Mouse (Mus musculus): ENCODE measurements around the gene Amigo2. TPM values are rescaled to one million over a fixed set of nuclear protein-coding genes. Genes with fewer than 3 reads are reported as not detected.

Gene Amigo2
- polyA plus RNA-seq, 1 experiment from 2014 or later, result 4.9 TPM

DNA sequence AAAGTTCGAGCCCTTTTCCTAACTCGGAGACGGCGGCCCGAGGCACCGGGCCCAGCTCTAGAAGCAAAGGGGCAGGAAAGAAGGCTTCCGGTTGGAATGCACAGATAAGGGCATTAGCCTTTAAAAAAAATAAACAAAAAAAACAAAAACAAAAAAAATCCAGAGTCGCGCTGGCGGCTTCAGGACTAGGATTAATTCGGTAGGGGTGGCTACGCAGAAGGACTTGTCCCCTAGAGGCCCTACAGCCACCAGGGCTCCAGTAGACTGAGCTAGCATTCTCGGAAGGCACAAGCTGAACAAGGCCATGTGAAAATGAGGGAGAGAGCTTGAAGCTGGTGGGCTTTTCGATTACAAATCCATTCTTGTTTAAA is 689 bp upstream of the Amigo2 start:
- ATAC-seq (ENCODE audit: insufficient read depth, low FRiP score, low TSS enrichment) (peak; percentile 49), DNase-seq (ENCODE audit: low spot score) (peak; percentile 42)
- H3K9me3 ChIP-seq (ENCODE audit: control insufficient read depth, low read length), result no peaks in the 10 kb centered on the region
- 1% methylated on average over 14 of the region's 14 CpGs for WGBS
- H3K4me1 ChIP-seq (ENCODE audit: control insufficient read depth, insufficient read depth, low read length), result 0 out of 2 replicates have a peak, but pooled peaks cover 5% of the 10 kb centered on the region
- peak overlapping the region; percentile 87 for H3K4me2 ChIP-seq (ENCODE audit: low read depth)
- peak overlapping the region; percentile 90 for H3K9ac ChIP-seq (ENCODE audit: low read length)
- peak overlapping the region; percentile 75; the same call in 1 of the 2 replicates for H3K27ac ChIP-seq (ENCODE audit: low read depth, low read length)
- peak overlapping the region; percentile 85 for H3K4me3 ChIP-seq (ENCODE audit: low read depth, low read length)
- peaks cover 6% of the 10 kb centered on the region; the same call in 1 of the 2 replicates for H3K27me3 ChIP-seq (ENCODE audit: control insufficient read depth, insufficient read depth, low read length)
- H3K36me3 ChIP-seq (ENCODE audit: control insufficient read depth, insufficient read depth, low read length), result no peaks in the 10 kb centered on the region

DNA sequence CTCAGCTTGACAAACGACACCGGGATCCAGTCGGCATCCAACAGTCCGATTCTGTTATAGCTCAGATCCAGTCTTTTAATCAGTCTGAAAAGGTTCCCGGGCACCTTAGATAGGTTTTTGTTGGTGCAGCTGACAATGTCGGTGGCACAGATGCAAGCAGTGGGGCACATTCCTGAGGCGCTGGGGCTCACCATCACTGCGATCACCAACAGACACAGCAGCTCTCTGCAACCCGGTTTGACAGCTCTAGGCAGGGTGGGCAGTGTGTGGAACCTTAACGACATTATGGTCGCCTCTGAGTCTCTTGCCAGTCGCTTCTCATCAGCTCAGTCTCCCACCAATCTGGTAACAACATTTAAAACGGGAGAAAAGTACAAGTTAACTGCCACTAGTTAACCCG is 831 bp downstream of the Amigo2 start:
- H3K4me1 ChIP-seq (ENCODE audit: control insufficient read depth, insufficient read depth, low read length), result 0 out of 2 replicates have a peak, but pooled peaks cover 5% of the 10 kb centered on the region
- no peak for DNase-seq (ENCODE audit: low spot score)
- no peak overlapping the region for H3K27ac ChIP-seq (ENCODE audit: low read depth, low read length)
- peak overlapping the region; percentile 85 for H3K4me3 ChIP-seq (ENCODE audit: low read depth, low read length)
- H3K4me2 ChIP-seq (ENCODE audit: low read depth), result peak overlapping the region; percentile 87
- no peak for ATAC-seq (ENCODE audit: insufficient read depth, low FRiP score, low TSS enrichment)
- 28% methylated on average over 14 of the region's 14 CpGs for WGBS
- no peaks in the 10 kb centered on the region for H3K9me3 ChIP-seq (ENCODE audit: control insufficient read depth, low read length)
- H3K36me3 ChIP-seq (ENCODE audit: control insufficient read depth, insufficient read depth, low read length), result no peaks in the 10 kb centered on the region
- no peak overlapping the region for H3K9ac ChIP-seq (ENCODE audit: low read length)
- peaks cover 6% of the 10 kb centered on the region; the same call in 1 of the 2 replicates for H3K27me3 ChIP-seq (ENCODE audit: control insufficient read depth, insufficient read depth, low read length)

GRCm38 (mm10) chr15:97245392-97245791 is 1.7 kb downstream of the Amigo2 start:
- Histone ChIP-seq H3K27me3 (ENCODE audit: control insufficient read depth, insufficient read depth, low read length) (peaks cover 6% of the 10 kb centered on the region; the same call in 1 of the 2 replicates), H3K36me3 (ENCODE audit: control insufficient read depth, insufficient read depth, low read length) (no peaks in the 10 kb centered on the region), H3K4me2 (ENCODE audit: low read depth) (no peak overlapping the region), H3K4me3 (ENCODE audit: low read depth, low read length) (no peak overlapping the region), H3K9me3 (ENCODE audit: control insufficient read depth, low read length) (no peaks in the 10 kb centered on the region), H3K4me1 (ENCODE audit: control insufficient read depth, insufficient read depth, low read length) (0 out of 2 replicates have a peak, but pooled peaks cover 5% of the 10 kb centered on the region), H3K27ac (ENCODE audit: low read depth, low read length) (no peak overlapping the region), H3K9ac (ENCODE audit: low read length) (no peak overlapping the region)
- no peak for ATAC-seq (ENCODE audit: insufficient read depth, low FRiP score, low TSS enrichment)
- WGBS, result 87% methylated on average over 18 of the region's 18 CpGs
- DNase-seq (ENCODE audit: low spot score), result no peak

- Histone ChIP-seq H3K36me3 (ENCODE audit: control insufficient read depth, insufficient read depth, low read length) (no peaks in the 10 kb centered on the region), H3K27ac (ENCODE audit: low read depth, low read length) (no peak overlapping the region), H3K4me1 (ENCODE audit: control insufficient read depth, insufficient read depth, low read length) (no peaks in the 10 kb centered on the region), H3K27me3 (ENCODE audit: control insufficient read depth, insufficient read depth, low read length) (no peaks in the 10 kb centered on the region), H3K4me3 (ENCODE audit: low read depth, low read length) (no peak overlapping the region), H3K9ac (ENCODE audit: low read length) (no peak overlapping the region), H3K9me3 (ENCODE audit: control insufficient read depth, low read length) (no peaks in the 10 kb centered on the region), H3K4me2 (ENCODE audit: low read depth) (no peak overlapping the region)
- ATAC-seq (ENCODE audit: insufficient read depth, low FRiP score, low TSS enrichment) (no peak), DNase-seq (ENCODE audit: low spot score) (peak; percentile 21)
- WGBS, result 44% methylated on average over 9 of the region's 9 CpGs
These were observed 10.1 kb downstream of the Amigo2 start for GRCm38 (mm10) chr15:97236943-97237342.

- WGBS, result 31% methylated on average over 7 of the region's 7 CpGs
- H3K27ac ChIP-seq (ENCODE audit: low read depth, low read length), result no peak overlapping the region
- ATAC-seq (ENCODE audit: insufficient read depth, low FRiP score, low TSS enrichment), result no peak
These were observed 11.9 kb downstream of the Amigo2 start for GRCm38 (mm10) chr15:97235183-97235582.

GRCm38 (mm10) chr15:97234076-97234475 is 13.0 kb downstream of the Amigo2 start:
- no peaks in the 10 kb centered on the region for H3K4me1 ChIP-seq (ENCODE audit: control insufficient read depth, insufficient read depth, low read length)
- H3K36me3 ChIP-seq (ENCODE audit: control insufficient read depth, insufficient read depth, low read length), result no peaks in the 10 kb centered on the region
- no peak overlapping the region for H3K9ac ChIP-seq (ENCODE audit: low read length)
- no peak overlapping the region for H3K4me3 ChIP-seq (ENCODE audit: low read depth, low read length)
- DNase-seq (ENCODE audit: low spot score), result no peak
- ATAC-seq (ENCODE audit: insufficient read depth, low FRiP score, low TSS enrichment), result no peak
- no peak overlapping the region for H3K4me2 ChIP-seq (ENCODE audit: low read depth)
- H3K27me3 ChIP-seq (ENCODE audit: control insufficient read depth, insufficient read depth, low read length), result no peaks in the 10 kb centered on the region
- no peaks in the 10 kb centered on the region for H3K9me3 ChIP-seq (ENCODE audit: control insufficient read depth, low read length)
- no peak overlapping the region for H3K27ac ChIP-seq (ENCODE audit: low read depth, low read length)
- whole genome bisulfite sequencing, result 94% methylated on average over 6 of the region's 6 CpGs

More at GRCm38 (mm10) chr15:97235183-97235582, 11.9 kb downstream of the Amigo2 start:
- Histone ChIP-seq H3K4me1 (ENCODE audit: control insufficient read depth, insufficient read depth, low read length) (no peaks in the 10 kb centered on the region), H3K4me3 (ENCODE audit: low read depth, low read length) (no peak overlapping the region), H3K9ac (ENCODE audit: low read length) (no peak overlapping the region), H3K4me2 (ENCODE audit: low read depth) (no peak overlapping the region), H3K27me3 (ENCODE audit: control insufficient read depth, insufficient read depth, low read length) (no peaks in the 10 kb centered on the region), H3K36me3 (ENCODE audit: control insufficient read depth, insufficient read depth, low read length) (no peaks in the 10 kb centered on the region), H3K9me3 (ENCODE audit: control insufficient read depth, low read length) (no peaks in the 10 kb centered on the region)
- DNase-seq (ENCODE audit: low spot score), result peak; percentile 63

GRCm38 (mm10) chr15:97229494-97230077 is 17.5 kb downstream of the Amigo2 start:
- H3K9ac ChIP-seq (ENCODE audit: low read length), result no peak overlapping the region
- no peak overlapping the region for H3K4me2 ChIP-seq (ENCODE audit: low read depth)
- H3K27ac ChIP-seq (ENCODE audit: low read depth, low read length), result no peak overlapping the region
- no peaks in the 10 kb centered on the region for H3K27me3 ChIP-seq (ENCODE audit: control insufficient read depth, insufficient read depth, low read length)
- 85% methylated on average over 11 of the region's 11 CpGs for WGBS
- H3K9me3 ChIP-seq (ENCODE audit: control insufficient read depth, low read length), result no peaks in the 10 kb centered on the region
- no peak for ATAC-seq (ENCODE audit: insufficient read depth, low FRiP score, low TSS enrichment)
- H3K4me3 ChIP-seq (ENCODE audit: low read depth, low read length), result no peak overlapping the region
- DNase-seq (ENCODE audit: low spot score), result no peak
- H3K36me3 ChIP-seq (ENCODE audit: control insufficient read depth, insufficient read depth, low read length), result no peaks in the 10 kb centered on the region
- no peaks in the 10 kb centered on the region for H3K4me1 ChIP-seq (ENCODE audit: control insufficient read depth, insufficient read depth, low read length)

- no peak overlapping the region for H3K4me3 ChIP-seq (ENCODE audit: low read depth, low read length)
- DNase-seq (ENCODE audit: low spot score), result no peak
- 64% methylated on average over 8 of the region's 8 CpGs for WGBS
- H3K4me1 ChIP-seq (ENCODE audit: control insufficient read depth, insufficient read depth, low read length), result no peaks in the 10 kb centered on the region
- H3K27ac ChIP-seq (ENCODE audit: low read depth, low read length), result no peak overlapping the region
- no peaks in the 10 kb centered on the region for H3K36me3 ChIP-seq (ENCODE audit: control insufficient read depth, insufficient read depth, low read length)
- H3K9me3 ChIP-seq (ENCODE audit: control insufficient read depth, low read length), result no peaks in the 10 kb centered on the region
- no peak for ATAC-seq (ENCODE audit: insufficient read depth, low FRiP score, low TSS enrichment)
- no peak overlapping the region for H3K9ac ChIP-seq (ENCODE audit: low read length)
- H3K27me3 ChIP-seq (ENCODE audit: control insufficient read depth, insufficient read depth, low read length), result no peaks in the 10 kb centered on the region
- no peak overlapping the region for H3K4me2 ChIP-seq (ENCODE audit: low read depth)
These were observed 23.1 kb downstream of the Amigo2 start for GRCm38 (mm10) chr15:97224003-97224402.

- DNase-seq (ENCODE audit: low spot score) (no peak), ATAC-seq (ENCODE audit: insufficient read depth, low FRiP score, low TSS enrichment) (no peak)
- H3K9ac ChIP-seq (ENCODE audit: low read length), result no peak overlapping the region
- 86% methylated on average over 10 of the region's 10 CpGs for whole genome bisulfite sequencing
- no peak overlapping the region for H3K27ac ChIP-seq (ENCODE audit: low read depth, low read length)
- no peaks in the 10 kb centered on the region for H3K9me3 ChIP-seq (ENCODE audit: control insufficient read depth, low read length)
- H3K27me3 ChIP-seq (ENCODE audit: control insufficient read depth, insufficient read depth, low read length), result no peaks in the 10 kb centered on the region
- H3K36me3 ChIP-seq (ENCODE audit: control insufficient read depth, insufficient read depth, low read length), result no peaks in the 10 kb centered on the region
- no peak overlapping the region for H3K4me2 ChIP-seq (ENCODE audit: low read depth)
- H3K4me3 ChIP-seq (ENCODE audit: low read depth, low read length), result no peak overlapping the region
- H3K4me1 ChIP-seq (ENCODE audit: control insufficient read depth, insufficient read depth, low read length), result no peaks in the 10 kb centered on the region
These were observed 23.7 kb downstream of the Amigo2 start for GRCm38 (mm10) chr15:97223431-97223830.

Data from neural tube, embryonic 11.5 days (tissue).